Mouse (Mus musculus): ENCODE data around the gene Ubr7.

- TF ChIP-seq CTCF (IDR thresholded peaks at IDR 0.05; ENCODE audit: control insufficient read depth, insufficient read depth, low read length): no peak
- TF ChIP-seq POLR2A (IDR thresholded peaks at IDR 0.05; ENCODE audit: borderline replicate concordance, control insufficient read depth, low read depth, low read length): no peak
These were observed 68.6 kb downstream of the Ubr7 start for GRCm38 (mm10) chr12:102826399-102826798.
